Mouse (Mus musculus) gonadal fat pad, adult 2 months (tissue): ENCODE data around the gene Carns1. TPM values are rescaled to one million over a fixed set of nuclear protein-coding genes. Genes with fewer than 3 reads are reported as not detected.
"Not testable (repeated sequence)": the region's sequence is repeated elsewhere in the genome, so short reads cannot be mapped to it uniquely, and the experiment has no call there.

Experiments used
- DNase-seq: peaks from one replicate; pipeline ENCODE4 v3.0.0-alpha.2; 2012; ENCODE audit warnings: low read depth
- polyA plus RNA-seq: library from polyadenylated mRNA; depleted of rRNA; stranded (reverse); fragments of >200 nt; gene quantifications from 2 replicates; pipeline ENCODE4 v1.2.3, GENCODE M21; 2012

Gene Carns1
- polyA plus RNA-seq, 1 experiment, result 10.0 TPM

GRCm38 (mm10) chr19:4131768-4132167 is 43.5 kb downstream of the Carns1 start:
- DNase-seq, result no peak

GRCm38 (mm10) chr19:4131075-4131474 is 44.2 kb downstream of the Carns1 start:
- no peak for DNase-seq

- DNase-seq, result no peak
Observed at GRCm38 (mm10) chr19:4130106-4130505, 45.2 kb downstream of the Carns1 start.

GRCm38 (mm10) chr19:4129462-4129861 is 45.8 kb downstream of the Carns1 start:
- DNase-seq, result no peak

GRCm38 (mm10) chr19:4126759-4127495 is 48.4 kb downstream of the Carns1 start:
- no peak for DNase-seq

- DNase-seq, result peak; percentile 56
Observed at GRCm38 (mm10) chr19:4125741-4126696, 49.3 kb downstream of the Carns1 start, which contains the start of gene Aip. TSS of gene Aip (minus strand) at chr19:4125858.

- DNase-seq, result not testable (repeated sequence)
Observed at GRCm38 (mm10) chr19:4125268-4125667, 50.0 kb downstream of the Carns1 start.

- DNase-seq, result no peak
Observed at GRCm38 (mm10) chr19:4124432-4124831, 50.8 kb downstream of the Carns1 start.

GRCm38 (mm10) chr19:4122411-4123370 is 52.6 kb downstream of the Carns1 start:
- no peak for DNase-seq

GRCm38 (mm10) chr19:4121896-4122295 is 53.4 kb downstream of the Carns1 start:
- DNase-seq, result not testable (repeated sequence)

GRCm38 (mm10) chr19:4121097-4121805 is 54.0 kb downstream of the Carns1 start:
- peak; percentile 90 for DNase-seq

GRCm38 (mm10) chr19:4120496-4120895 is 54.8 kb downstream of the Carns1 start:
- DNase-seq, result no peak

- no peak for DNase-seq
Observed at GRCm38 (mm10) chr19:4119716-4120487, 55.4 kb downstream of the Carns1 start.

- DNase-seq, result no peak
Observed at GRCm38 (mm10) chr19:4118350-4118749, 56.9 kb downstream of the Carns1 start.

- DNase-seq, result no peak
Observed at GRCm38 (mm10) chr19:4117006-4117405, 58.3 kb downstream of the Carns1 start.

- no peak for DNase-seq
Observed at GRCm38 (mm10) chr19:4115816-4116215, 59.5 kb downstream of the Carns1 start.

GRCm38 (mm10) chr19:4115144-4115543 is 60.1 kb downstream of the Carns1 start:
- DNase-seq, result no peak

GRCm38 (mm10) chr19:4114551-4114950 is 60.7 kb downstream of the Carns1 start:
- DNase-seq, result no peak
